Mouse (Mus musculus): ENCODE measurements around the gene St6galnac3. TPM values are rescaled to one million over a fixed set of nuclear protein-coding genes. Genes with fewer than 3 reads are reported as not detected.
A peak's percentile ranks its signal among the peaks of the same experiment; 100 is the strongest.

The St6galnac3 gene
- total and polyA plus RNA-seq, 2 experiments from 2014 or later = 7.3 to 9.9 TPM

GRCm38 (mm10) chr3:153287081-153287480, 437.9 kb downstream of the St6galnac3 start:
- WGBS = 62% methylated on average over 6 of the region's 6 CpGs
- H3K27me3 ChIP-seq (ENCODE audit: insufficient read depth, low read length) = no peaks in the 10 kb centered on the region
- DNase-seq (ENCODE audit: low spot score) = no peak
- H3K4me1 ChIP-seq (ENCODE audit: insufficient read depth, low read length) = peaks cover 3% of the 10 kb centered on the region
- no peak overlapping the region for H3K9ac ChIP-seq (replicated peaks; ENCODE audit: low read length)
- no peak overlapping the region for H3K4me2 ChIP-seq (ENCODE audit: low read depth, low read length)
- no peak for TF ChIP-seq CTCF (IDR thresholded peaks at IDR 0.05; ENCODE audit: low read depth)
- no peaks in the 10 kb centered on the region for H3K36me3 ChIP-seq (ENCODE audit: insufficient read depth, low read length)
- H3K27ac ChIP-seq = no peak overlapping the region
- no peaks in the 10 kb centered on the region for H3K9me3 ChIP-seq (ENCODE audit: low read length)
- no peak overlapping the region for H3K4me3 ChIP-seq (ENCODE audit: low read length)
- ATAC-seq = no peak

- WGBS = 32% methylated on average over 16 of the region's 16 CpGs
- Histone ChIP-seq H3K4me3 (ENCODE audit: low read length) (no peak overlapping the region), H3K9ac (replicated peaks; ENCODE audit: low read length) (no peak overlapping the region), H3K36me3 (ENCODE audit: insufficient read depth, low read length) (no peaks in the 10 kb centered on the region), H3K9me3 (ENCODE audit: low read length) (no peaks in the 10 kb centered on the region), H3K27ac (no peak overlapping the region), H3K27me3 (ENCODE audit: insufficient read depth, low read length) (no peaks in the 10 kb centered on the region), H3K4me2 (ENCODE audit: low read depth, low read length) (peak overlapping the region; percentile 11; the same call in 1 of the 2 replicates), H3K4me1 (ENCODE audit: insufficient read depth, low read length) (peaks cover 9% of the 10 kb centered on the region)
- DNase-seq (ENCODE audit: low spot score) = peak; percentile 47
- no peak for ATAC-seq
- TF ChIP-seq CTCF (IDR thresholded peaks at IDR 0.05; ENCODE audit: low read depth) = no peak; the same call in 1 of the 2 replicates
Observed at GRCm38 (mm10) chr3:153282123-153282765, 442.7 kb downstream of the St6galnac3 start.

GRCm38 (mm10) chr3:153278249-153278648, 446.7 kb downstream of the St6galnac3 start:
- H3K27me3 ChIP-seq (ENCODE audit: insufficient read depth, low read length) = no peaks in the 10 kb centered on the region
- H3K4me1 ChIP-seq (ENCODE audit: insufficient read depth, low read length) = peaks cover 17% of the 10 kb centered on the region
- H3K9me3 ChIP-seq (ENCODE audit: low read length) = no peaks in the 10 kb centered on the region; the same call in 1 of the 2 replicates
- WGBS = 85% methylated on average over 5 of the region's 5 CpGs
- DNase-seq (ENCODE audit: low spot score) (no peak), ATAC-seq (no peak)
- no peak overlapping the region for H3K9ac ChIP-seq (replicated peaks; ENCODE audit: low read length)
- H3K4me2 ChIP-seq (ENCODE audit: low read depth, low read length) = no peak overlapping the region
- H3K27ac ChIP-seq = no peak overlapping the region
- TF ChIP-seq CTCF (IDR thresholded peaks at IDR 0.05; ENCODE audit: low read depth) = no peak
- H3K4me3 ChIP-seq (ENCODE audit: low read length) = no peak overlapping the region
- no peaks in the 10 kb centered on the region for H3K36me3 ChIP-seq (ENCODE audit: insufficient read depth, low read length)

- DNase-seq (ENCODE audit: low spot score) (peak; percentile 62), ATAC-seq (peak; percentile 84)
- WGBS = 10% methylated on average over 16 of the region's 16 CpGs
- Histone ChIP-seq H3K27ac (peak overlapping the region; percentile 54; the same call in 1 of the 2 replicates), H3K27me3 (ENCODE audit: insufficient read depth, low read length) (no peaks in the 10 kb centered on the region), H3K9me3 (ENCODE audit: low read length) (no peaks in the 10 kb centered on the region; the same call in 1 of the 2 replicates), H3K36me3 (ENCODE audit: insufficient read depth, low read length) (no peaks in the 10 kb centered on the region), H3K9ac (replicated peaks; ENCODE audit: low read length) (no peak overlapping the region; the same call in 1 of the 2 replicates), H3K4me1 (ENCODE audit: insufficient read depth, low read length) (peaks cover 17% of the 10 kb centered on the region), H3K4me2 (ENCODE audit: low read depth, low read length) (peak overlapping the region; percentile 36; the same call in 1 of the 2 replicates), H3K4me3 (ENCODE audit: low read length) (no peak overlapping the region)
- TF ChIP-seq CTCF (IDR thresholded peaks at IDR 0.05; ENCODE audit: low read depth) = no peak
Observed at GRCm38 (mm10) chr3:153277389-153277999, 447.5 kb downstream of the St6galnac3 start.

- DNase-seq (ENCODE audit: low spot score) (peak; percentile 30), ATAC-seq (peak; percentile 39)
- H3K27me3 ChIP-seq (ENCODE audit: insufficient read depth, low read length) = no peaks in the 10 kb centered on the region
- peaks cover 13% of the 10 kb centered on the region for H3K4me1 ChIP-seq (ENCODE audit: insufficient read depth, low read length)
- H3K36me3 ChIP-seq (ENCODE audit: insufficient read depth, low read length) = no peaks in the 10 kb centered on the region
- TF ChIP-seq CTCF (IDR thresholded peaks at IDR 0.05; ENCODE audit: low read depth) = no peak
- H3K9me3 ChIP-seq (ENCODE audit: low read length) = no peaks in the 10 kb centered on the region; the same call in 1 of the 2 replicates
- no peak overlapping the region for H3K4me3 ChIP-seq (ENCODE audit: low read length)
- 22% methylated on average over 16 of the region's 16 CpGs for WGBS
- peak overlapping the region; percentile 54 for H3K27ac ChIP-seq
- no peak overlapping the region; the same call in 1 of the 2 replicates for H3K9ac ChIP-seq (replicated peaks; ENCODE audit: low read length)
- H3K4me2 ChIP-seq (ENCODE audit: low read depth, low read length) = peak overlapping the region; percentile 36
Observed at GRCm38 (mm10) chr3:153276830-153277388, 448.1 kb downstream of the St6galnac3 start.

- DNase-seq (ENCODE audit: low spot score) (no peak), ATAC-seq (no peak)
- Histone ChIP-seq H3K4me3 (ENCODE audit: low read length) (no peak overlapping the region), H3K27me3 (ENCODE audit: insufficient read depth, low read length) (no peaks in the 10 kb centered on the region), H3K9ac (replicated peaks; ENCODE audit: low read length) (no peak overlapping the region), H3K9me3 (ENCODE audit: low read length) (no peaks in the 10 kb centered on the region; the same call in 1 of the 2 replicates), H3K27ac (peak overlapping the region; percentile 54; the same call in 1 of the 2 replicates), H3K4me2 (ENCODE audit: low read depth, low read length) (0 out of 2 replicates have a peak overlapping the region, but pooled peaks have one; percentile 36), H3K4me1 (ENCODE audit: insufficient read depth, low read length) (0 out of 2 replicates have a peak, but pooled peaks cover 10% of the 10 kb centered on the region), H3K36me3 (ENCODE audit: insufficient read depth, low read length) (no peaks in the 10 kb centered on the region)
- 52% methylated on average over 8 of the region's 8 CpGs for WGBS
- TF ChIP-seq CTCF (IDR thresholded peaks at IDR 0.05; ENCODE audit: low read depth) = no peak
Observed at GRCm38 (mm10) chr3:153276101-153276829, 448.7 kb downstream of the St6galnac3 start.
